Mouse (Mus musculus) megakaryocyte, embryonic 14.5 days (primary cell): Measurements from ENCODE around the gene Krt87.

Experiments
- FLI1 ChIP-seq: IDR thresholded peaks from 2 replicates; pipeline ENCODE4 v1.6.1; 2012; ENCODE audit warnings: low read length, inconsistent platforms, mixed read lengths
- GATA1 ChIP-seq: IDR thresholded peaks from 3 replicates; pipeline ENCODE4 v1.6.1; 2012; ENCODE audit warnings: mixed read lengths, low read length, inconsistent platforms, borderline replicate concordance

DNA sequence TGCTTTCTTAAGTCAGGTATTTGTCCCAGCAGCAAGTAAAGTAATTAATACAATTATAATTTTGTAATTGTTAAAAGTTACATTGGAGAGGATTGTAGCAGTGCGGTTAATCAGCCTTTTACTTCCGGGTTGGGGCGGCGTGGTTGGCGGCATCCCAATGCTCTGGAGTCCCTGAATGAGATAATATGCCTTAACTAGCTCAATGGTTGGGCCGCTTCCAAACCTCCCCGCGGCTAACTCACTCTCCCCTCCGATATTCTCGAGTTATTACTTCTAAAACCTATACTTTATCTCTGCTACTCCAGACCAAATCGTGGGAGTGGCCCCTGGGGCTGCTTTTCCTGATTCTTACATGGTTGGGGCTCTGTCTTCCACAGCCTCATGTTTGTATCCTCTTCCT, 8.0 kb upstream of the Krt87 start:
- TF ChIP-seq GATA1 (no peak), FLI1 (no peak)
